Mouse (Mus musculus): ENCODE results near the gene Rdh16f2. TPM values are rescaled to one million over a fixed set of nuclear protein-coding genes. Genes with fewer than 3 reads are reported as not detected.

The Rdh16f2 gene
- polyA plus RNA-seq, 1 experiment from 2014 or later, result not detected

GRCm38 (mm10) chr10:127923024-127923423, 56.8 kb downstream of the Rdh16f2 start:
- no peak overlapping the region for H3K9ac ChIP-seq
- no peaks in the 10 kb centered on the region for H3K36me3 ChIP-seq (ENCODE audit: poor library complexity, severe bottlenecking)
- H3K4me2 ChIP-seq, result no peak overlapping the region
- no peaks in the 10 kb centered on the region for H3K9me3 ChIP-seq (replicated peaks)
- H3K4me3 ChIP-seq, result no peak overlapping the region
- no peak overlapping the region for H3K27ac ChIP-seq
- ATAC-seq, result no peak
- no peaks in the 10 kb centered on the region for H3K27me3 ChIP-seq
- H3K4me1 ChIP-seq, result no peaks in the 10 kb centered on the region; the same call in 1 of the 2 replicates
- 93% methylated on average over 8 of the region's 8 CpGs for WGBS

- 73% methylated on average over 7 of the region's 7 CpGs for WGBS
- Histone ChIP-seq H3K36me3 (ENCODE audit: poor library complexity, severe bottlenecking) (no peaks in the 10 kb centered on the region), H3K9me3 (replicated peaks) (no peaks in the 10 kb centered on the region), H3K27ac (no peak overlapping the region), H3K4me1 (no peaks in the 10 kb centered on the region; the same call in 1 of the 2 replicates), H3K27me3 (no peaks in the 10 kb centered on the region), H3K4me3 (no peak overlapping the region), H3K9ac (no peak overlapping the region), H3K4me2 (no peak overlapping the region)
- no peak for ATAC-seq
Observed at GRCm38 (mm10) chr10:127924597-127925378, 58.5 kb downstream of the Rdh16f2 start.

Other genes with a start within 250 kb of the Rdh16f2 start
- gene Lrp1, start 245.3 kb upstream of the Rdh16f2 start, polyA plus RNA-seq (2015; fragmentation: Nextera tagmentation; extraction: Ambion mirVana), result 65.1 and 74.7 TPM in 2 replicates
- 2.6 and 2.7 TPM in 2 replicates for gene Stat6, start 223.5 kb upstream of the Rdh16f2 start, polyA plus RNA-seq (2015; fragmentation: Nextera tagmentation; extraction: Ambion mirVana)
- gene Nemp1, start 199.6 kb upstream of the Rdh16f2 start, polyA plus RNA-seq (2015; fragmentation: Nextera tagmentation; extraction: Ambion mirVana), result 6.7 and 7.0 TPM in 2 replicates
- 1.6 and 2.0 TPM in 2 replicates for gene Nab2, start 197.9 kb upstream of the Rdh16f2 start, polyA plus RNA-seq (2015; fragmentation: Nextera tagmentation; extraction: Ambion mirVana)
- 0.60 and 0.83 TPM in 2 replicates for gene Myo1a, start 161.3 kb upstream of the Rdh16f2 start, polyA plus RNA-seq (2015; fragmentation: Nextera tagmentation; extraction: Ambion mirVana)
- gene Tac2, start 142.0 kb upstream of the Rdh16f2 start, polyA plus RNA-seq (2015; fragmentation: Nextera tagmentation; extraction: Ambion mirVana), result 0.35 TPM in 1 of 2 replicates, not detected in the other
- gene Zbtb39, start 126.9 kb upstream of the Rdh16f2 start, polyA plus RNA-seq (2015; fragmentation: Nextera tagmentation; extraction: Ambion mirVana), result 4.3 TPM in 2 replicates
- gene Gpr182, start 114.7 kb upstream of the Rdh16f2 start, polyA plus RNA-seq (2015; fragmentation: Nextera tagmentation; extraction: Ambion mirVana), result 0.39 and 0.48 TPM in 2 replicates
- not detected in 2 replicates for gene Rdh1, start 106.8 kb upstream of the Rdh16f2 start, polyA plus RNA-seq (2015; fragmentation: Nextera tagmentation; extraction: Ambion mirVana)
- gene Rdh16f1, start 106.7 kb upstream of the Rdh16f2 start, polyA plus RNA-seq (2015; fragmentation: Nextera tagmentation; extraction: Ambion mirVana), result not detected in 2 replicates
- gene Rdh9, start 90.1 kb upstream of the Rdh16f2 start, polyA plus RNA-seq (2015; fragmentation: Nextera tagmentation; extraction: Ambion mirVana), result 0.13 and 0.17 TPM in 2 replicates
- gene Rdh16, start 65.3 kb upstream of the Rdh16f2 start, polyA plus RNA-seq (2015; fragmentation: Nextera tagmentation; extraction: Ambion mirVana), result 0.05 TPM in 1 of 2 replicates, not detected in the other
- gene Rdh19, start 16.5 kb upstream of the Rdh16f2 start, polyA plus RNA-seq (2015; fragmentation: Nextera tagmentation; extraction: Ambion mirVana), result not detected in 2 replicates
- not detected in 2 replicates for gene Rdh7, start 22.3 kb downstream of the Rdh16f2 start, polyA plus RNA-seq (2015; fragmentation: Nextera tagmentation; extraction: Ambion mirVana)
- not detected in 2 replicates for gene Sdr9c7, start 32.0 kb downstream of the Rdh16f2 start, polyA plus RNA-seq (2015; fragmentation: Nextera tagmentation; extraction: Ambion mirVana)
- not detected in 2 replicates for gene Hsd17b6, start 141.1 kb downstream of the Rdh16f2 start, polyA plus RNA-seq (2015; fragmentation: Nextera tagmentation; extraction: Ambion mirVana)
- 97.9 and 98.0 TPM in 2 replicates for gene Prim1, start 148.7 kb downstream of the Rdh16f2 start, polyA plus RNA-seq (2015; fragmentation: Nextera tagmentation; extraction: Ambion mirVana)
- 715 and 810 TPM in 2 replicates for gene Naca, start 169.1 kb downstream of the Rdh16f2 start, polyA plus RNA-seq (2015; fragmentation: Nextera tagmentation; extraction: Ambion mirVana)
- 562 and 583 TPM in 2 replicates for gene Ptges3, start 192.5 kb downstream of the Rdh16f2 start, polyA plus RNA-seq (2015; fragmentation: Nextera tagmentation; extraction: Ambion mirVana)
- 2,170 and 2,214 TPM in 2 replicates for gene Atp5b, start 216.8 kb downstream of the Rdh16f2 start, polyA plus RNA-seq (2015; fragmentation: Nextera tagmentation; extraction: Ambion mirVana)
- gene Baz2a, start 225.1 kb downstream of the Rdh16f2 start, polyA plus RNA-seq (2015; fragmentation: Nextera tagmentation; extraction: Ambion mirVana), result 11.6 and 12.6 TPM in 2 replicates